Mouse (Mus musculus) cerebellum, adult 2 months (tissue): ENCODE results near the gene Atp2a1.

Experiments
- CTCF ChIP-seq: fragments of 200-500 bp; IDR thresholded peaks from 2 replicates; pipeline ENCODE4 v1.5.1; 2011; ENCODE audit warnings: low read depth, mild to moderate bottlenecking, control low read depth, low read length, moderate library complexity, borderline replicate concordance; ENCODE audit not compliant: insufficient read depth
- POLR2A ChIP-seq: fragments of 200-500 bp; IDR thresholded peaks from 2 replicates; pipeline ENCODE4 v1.6.1; 2011; ENCODE audit warnings: low read length, control low read depth, borderline replicate concordance; ENCODE audit not compliant: insufficient read depth

- TF ChIP-seq CTCF (no peak), POLR2A (no peak)
These were observed 3.9 kb downstream of the Atp2a1 start for GRCm38 (mm10) chr7:126458844-126459618.
